Mouse (Mus musculus) G1E (cell line): Measurements from ENCODE around the gene Gpc5.

Experiments
- CTCF ChIP-seq: IDR thresholded peaks from 2 replicates; pipeline ENCODE4 v1.5.1; 2012; ENCODE audit warnings: low read depth, low read length, inconsistent platforms, mixed read lengths
- GATA1 ChIP-seq: IDR thresholded peaks from 2 replicates; pipeline ENCODE4 v1.6.1; 2012; ENCODE audit warnings: borderline replicate concordance, low read length, inconsistent platforms, mixed read lengths
- TAL1 ChIP-seq: conservative IDR thresholded peaks from 2 replicates; pipeline ENCODE4 v1.6.1; 2012; ENCODE audit warnings: low read depth, low read length, inconsistent platforms, mixed read lengths

DNA sequence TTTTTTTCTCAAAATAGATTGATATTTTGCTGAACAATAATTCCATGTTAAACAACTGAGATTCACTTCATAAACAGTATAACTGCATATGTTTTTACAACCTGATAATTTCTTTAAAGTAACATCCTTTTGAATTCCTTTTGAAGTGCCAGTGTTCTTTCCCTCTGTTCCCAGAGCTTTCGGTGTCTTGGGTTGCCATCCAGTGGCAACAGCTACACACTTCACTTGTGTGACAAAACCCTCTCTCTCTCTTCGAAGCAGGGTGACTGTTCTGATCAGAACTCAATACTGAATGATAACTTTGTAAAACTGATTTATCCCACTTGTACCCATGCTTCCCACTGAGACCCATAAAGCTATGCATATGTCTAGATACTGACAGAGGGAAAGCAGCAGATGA is 358.9 kb downstream of the Gpc5 start:
- TF ChIP-seq CTCF (no peak), GATA1 (no peak), TAL1 (no peak)
